Mouse (Mus musculus): Measurements from ENCODE around the gene Vkorc1l1. TPM values are rescaled to one million over a fixed set of nuclear protein-coding genes. Genes with fewer than 3 reads are reported as not detected.

The Vkorc1l1 gene
- polyA plus RNA-seq, 1 experiment from 2014 or later = 13.7 TPM

GRCm38 (mm10) chr5:129943402-129943801 is 1.6 kb downstream of the Vkorc1l1 start:
- H3K4me2 ChIP-seq = peak overlapping the region; percentile 86
- no peak overlapping the region for H3K9ac ChIP-seq
- H3K4me1 ChIP-seq = peaks cover 23% of the 10 kb centered on the region
- H3K36me3 ChIP-seq = peaks cover 11% of the 10 kb centered on the region
- H3K27me3 ChIP-seq (replicated peaks) = no peaks in the 10 kb centered on the region
- no peak overlapping the region for H3K4me3 ChIP-seq
- 61% methylated on average over 1 of the region's 1 CpGs for WGBS
- H3K27ac ChIP-seq (replicated peaks) = no peak overlapping the region
- no peak for ATAC-seq (ENCODE audit: extremely low read depth, insufficient number of reproducible peaks, low FRiP score, low TSS enrichment)
- no peaks in the 10 kb centered on the region for H3K9me3 ChIP-seq

GRCm38 (mm10) chr5:129947528-129948033 is 5.8 kb downstream of the Vkorc1l1 start:
- H3K9me3 ChIP-seq = no peaks in the 10 kb centered on the region
- H3K27ac ChIP-seq (replicated peaks) = no peak overlapping the region
- no peak for ATAC-seq (ENCODE audit: extremely low read depth, insufficient number of reproducible peaks, low FRiP score, low TSS enrichment)
- H3K9ac ChIP-seq = no peak overlapping the region
- H3K27me3 ChIP-seq (replicated peaks) = no peaks in the 10 kb centered on the region
- WGBS = 78% methylated on average over 2 of the region's 2 CpGs
- H3K36me3 ChIP-seq = peaks cover 11% of the 10 kb centered on the region
- H3K4me3 ChIP-seq = no peak overlapping the region
- no peak overlapping the region for H3K4me2 ChIP-seq
- peaks cover 25% of the 10 kb centered on the region for H3K4me1 ChIP-seq

DNA sequence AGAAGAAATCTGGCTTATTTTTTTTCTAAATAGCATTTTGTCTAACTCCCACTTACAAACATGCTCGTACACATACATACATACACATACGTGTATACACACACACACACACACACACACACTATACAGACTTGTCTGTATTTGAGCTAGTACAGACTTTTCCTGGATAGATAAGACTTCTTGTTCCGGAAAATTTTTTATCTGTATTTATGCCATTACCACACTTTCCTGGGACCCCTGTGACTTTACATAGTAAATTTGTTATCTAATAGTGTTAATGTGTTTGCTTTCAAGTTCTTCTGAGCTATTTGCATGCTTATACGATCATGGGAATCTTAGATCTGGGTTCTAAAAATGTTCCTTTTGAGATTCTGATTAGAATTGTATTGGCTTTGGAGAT is 10.4 kb downstream of the Vkorc1l1 start:
- no peaks in the 10 kb centered on the region for H3K36me3 ChIP-seq
- H3K9me3 ChIP-seq = no peaks in the 10 kb centered on the region
- no peaks in the 10 kb centered on the region for H3K27me3 ChIP-seq (replicated peaks)
- no peak overlapping the region for H3K9ac ChIP-seq
- peaks cover 31% of the 10 kb centered on the region for H3K4me1 ChIP-seq
- no peak overlapping the region for H3K27ac ChIP-seq (replicated peaks)
- H3K4me2 ChIP-seq = no peak overlapping the region
- WGBS = 77% methylated on average over 4 of the region's 4 CpGs
- H3K4me3 ChIP-seq = no peak overlapping the region
- no peak for ATAC-seq (ENCODE audit: extremely low read depth, insufficient number of reproducible peaks, low FRiP score, low TSS enrichment)

GRCm38 (mm10) chr5:129954473-129955254 is 12.9 kb downstream of the Vkorc1l1 start:
- Histone ChIP-seq H3K27me3 (replicated peaks) (no peaks in the 10 kb centered on the region), H3K4me1 (peaks cover 19% of the 10 kb centered on the region), H3K9ac (peak overlapping the region; percentile 50; the same call in 1 of the 2 replicates), H3K9me3 (no peaks in the 10 kb centered on the region), H3K36me3 (peaks cover 9% of the 10 kb centered on the region), H3K4me3 (no peak overlapping the region), H3K4me2 (no peak overlapping the region), H3K27ac (replicated peaks) (no peak overlapping the region)
- ATAC-seq (ENCODE audit: extremely low read depth, insufficient number of reproducible peaks, low FRiP score, low TSS enrichment) = no peak
- 53% methylated on average over 5 of the region's 5 CpGs for WGBS

DNA sequence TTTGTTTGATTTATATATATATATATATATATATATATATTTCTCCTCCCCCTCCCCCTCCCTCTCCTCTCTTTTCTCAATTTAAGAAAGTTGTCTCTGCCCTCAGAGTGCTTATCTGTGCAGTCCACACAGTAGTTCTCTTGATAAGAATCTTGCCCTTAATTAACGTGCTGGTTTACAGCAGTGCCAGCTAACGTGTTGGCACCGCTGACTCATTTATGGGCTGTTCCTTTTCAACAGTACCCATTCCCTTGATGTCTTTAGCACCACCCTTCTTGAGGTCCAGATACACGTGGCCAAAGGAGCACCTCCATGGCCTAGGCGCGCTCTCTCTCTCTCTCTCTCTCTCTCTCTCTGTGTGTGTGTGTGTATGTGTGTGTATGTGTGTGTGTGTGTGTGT is 14.0 kb downstream of the Vkorc1l1 start:
- peaks cover 15% of the 10 kb centered on the region for H3K4me1 ChIP-seq
- no peak overlapping the region for H3K27ac ChIP-seq (replicated peaks)
- H3K4me2 ChIP-seq = no peak overlapping the region
- WGBS = 73% methylated on average over 6 of the region's 6 CpGs
- H3K27me3 ChIP-seq (replicated peaks) = no peaks in the 10 kb centered on the region
- H3K9me3 ChIP-seq = no peaks in the 10 kb centered on the region
- peaks cover 16% of the 10 kb centered on the region for H3K36me3 ChIP-seq
- ATAC-seq (ENCODE audit: extremely low read depth, insufficient number of reproducible peaks, low FRiP score, low TSS enrichment) = no peak
- no peak overlapping the region for H3K9ac ChIP-seq
- H3K4me3 ChIP-seq = no peak overlapping the region

- Histone ChIP-seq H3K27me3 (replicated peaks) (no peaks in the 10 kb centered on the region), H3K9ac (no peak overlapping the region), H3K4me1 (no peaks in the 10 kb centered on the region), H3K36me3 (peaks cover 11% of the 10 kb centered on the region; the same call in 1 of the 2 replicates), H3K9me3 (no peaks in the 10 kb centered on the region), H3K4me2 (no peak overlapping the region), H3K27ac (replicated peaks) (no peak overlapping the region), H3K4me3 (no peak overlapping the region)
- no peak for ATAC-seq (ENCODE audit: extremely low read depth, insufficient number of reproducible peaks, low FRiP score, low TSS enrichment)
- 78% methylated on average over 4 of the region's 4 CpGs for WGBS
Measured at GRCm38 (mm10) chr5:129963224-129963623, 21.5 kb downstream of the Vkorc1l1 start.

DNA sequence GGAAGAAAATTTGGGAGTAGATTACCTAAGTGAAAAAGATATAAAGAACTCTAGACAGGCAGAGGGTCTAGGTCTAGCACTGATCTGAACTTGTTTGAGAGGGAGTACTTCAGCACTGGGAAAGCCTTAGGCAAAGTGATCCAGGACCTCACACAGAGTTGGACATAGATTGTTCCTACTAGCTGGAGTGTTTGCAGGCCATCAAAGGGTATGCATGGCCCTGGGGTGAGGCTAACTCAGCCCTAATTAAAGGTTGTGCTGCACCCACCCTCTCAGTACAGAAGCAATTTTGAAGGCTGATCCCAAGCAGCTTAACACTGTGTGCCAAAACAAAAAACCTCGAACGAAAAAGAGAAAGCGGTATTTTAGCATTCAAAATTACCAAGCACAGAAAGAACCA is 24.7 kb downstream of the Vkorc1l1 start:
- Histone ChIP-seq H3K4me3 (no peak overlapping the region), H3K9ac (no peak overlapping the region), H3K4me1 (no peaks in the 10 kb centered on the region), H3K36me3 (0 out of 2 replicates have a peak, but pooled peaks cover 2% of the 10 kb centered on the region), H3K9me3 (no peaks in the 10 kb centered on the region), H3K27me3 (replicated peaks) (no peaks in the 10 kb centered on the region), H3K4me2 (no peak overlapping the region), H3K27ac (replicated peaks) (no peak overlapping the region)
- WGBS = 86% methylated on average over 3 of the region's 3 CpGs
- ATAC-seq (ENCODE audit: extremely low read depth, insufficient number of reproducible peaks, low FRiP score, low TSS enrichment) = no peak

DNA sequence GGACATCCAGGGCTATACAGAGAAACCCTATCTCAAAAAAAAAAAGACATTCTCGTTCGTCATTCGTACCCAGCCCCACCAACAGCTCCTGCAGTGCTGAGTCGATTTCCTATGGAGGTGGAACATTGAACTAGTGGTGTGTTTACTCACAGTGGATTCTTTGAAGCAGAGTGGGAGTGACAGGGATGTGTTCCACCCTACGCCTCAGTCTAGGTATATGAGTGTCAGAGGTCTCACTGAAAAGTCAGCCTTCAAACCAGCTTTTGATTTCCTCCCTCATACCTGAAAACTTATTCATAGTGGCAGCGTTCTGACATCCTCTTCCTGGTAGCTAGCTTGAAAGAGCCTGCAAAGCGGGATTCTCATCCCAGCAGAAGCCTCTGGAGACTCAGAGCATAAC is 26.6 kb downstream of the Vkorc1l1 start:
- no peak overlapping the region for H3K4me2 ChIP-seq
- ATAC-seq (ENCODE audit: extremely low read depth, insufficient number of reproducible peaks, low FRiP score, low TSS enrichment) = no peak
- H3K9ac ChIP-seq = no peak overlapping the region
- H3K4me3 ChIP-seq = no peak overlapping the region
- H3K9me3 ChIP-seq = no peaks in the 10 kb centered on the region
- H3K27me3 ChIP-seq (replicated peaks) = no peaks in the 10 kb centered on the region
- WGBS = 78% methylated on average over 7 of the region's 7 CpGs
- no peaks in the 10 kb centered on the region for H3K4me1 ChIP-seq
- H3K27ac ChIP-seq (replicated peaks) = no peak overlapping the region
- H3K36me3 ChIP-seq = peaks cover 6% of the 10 kb centered on the region

DNA sequence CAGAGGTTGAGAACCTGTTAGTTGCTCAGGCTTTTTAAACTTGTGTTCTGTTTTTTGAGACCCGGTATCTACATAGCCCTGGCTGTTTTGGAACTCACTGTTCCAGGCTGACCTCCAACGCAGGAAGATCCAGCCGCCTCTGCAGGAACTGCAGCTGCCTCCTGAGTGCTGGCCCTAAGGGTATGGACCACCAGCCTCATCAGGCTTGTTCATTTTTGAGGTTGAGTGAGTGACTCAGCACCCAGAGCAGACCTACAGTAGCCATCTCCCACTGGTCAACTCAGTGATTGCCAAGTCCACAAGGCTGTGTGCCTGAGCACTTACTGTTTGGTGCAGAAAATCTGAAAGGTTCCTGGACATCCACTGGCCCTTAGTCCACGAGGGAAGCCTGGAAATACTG is 29.7 kb downstream of the Vkorc1l1 start:
- 84% methylated on average over 4 of the region's 4 CpGs for WGBS
- no peaks in the 10 kb centered on the region for H3K9me3 ChIP-seq
- H3K36me3 ChIP-seq = peaks cover 21% of the 10 kb centered on the region
- H3K9ac ChIP-seq = no peak overlapping the region
- no peak overlapping the region for H3K4me3 ChIP-seq
- ATAC-seq (ENCODE audit: extremely low read depth, insufficient number of reproducible peaks, low FRiP score, low TSS enrichment) = no peak
- H3K27me3 ChIP-seq (replicated peaks) = no peaks in the 10 kb centered on the region
- H3K27ac ChIP-seq (replicated peaks) = no peak overlapping the region
- H3K4me1 ChIP-seq = 0 out of 2 replicates have a peak, but pooled peaks cover 5% of the 10 kb centered on the region
- no peak overlapping the region for H3K4me2 ChIP-seq

GRCm38 (mm10) chr5:129974354-129974753 is 32.6 kb downstream of the Vkorc1l1 start:
- Histone ChIP-seq H3K27ac (replicated peaks) (no peak overlapping the region), H3K4me2 (no peak overlapping the region), H3K9me3 (no peaks in the 10 kb centered on the region), H3K9ac (no peak overlapping the region), H3K36me3 (peaks cover 23% of the 10 kb centered on the region), H3K27me3 (replicated peaks) (no peaks in the 10 kb centered on the region), H3K4me3 (no peak overlapping the region), H3K4me1 (peaks cover 21% of the 10 kb centered on the region)
- 80% methylated on average over 4 of the region's 4 CpGs for WGBS
- no peak for ATAC-seq (ENCODE audit: extremely low read depth, insufficient number of reproducible peaks, low FRiP score, low TSS enrichment)

DNA sequence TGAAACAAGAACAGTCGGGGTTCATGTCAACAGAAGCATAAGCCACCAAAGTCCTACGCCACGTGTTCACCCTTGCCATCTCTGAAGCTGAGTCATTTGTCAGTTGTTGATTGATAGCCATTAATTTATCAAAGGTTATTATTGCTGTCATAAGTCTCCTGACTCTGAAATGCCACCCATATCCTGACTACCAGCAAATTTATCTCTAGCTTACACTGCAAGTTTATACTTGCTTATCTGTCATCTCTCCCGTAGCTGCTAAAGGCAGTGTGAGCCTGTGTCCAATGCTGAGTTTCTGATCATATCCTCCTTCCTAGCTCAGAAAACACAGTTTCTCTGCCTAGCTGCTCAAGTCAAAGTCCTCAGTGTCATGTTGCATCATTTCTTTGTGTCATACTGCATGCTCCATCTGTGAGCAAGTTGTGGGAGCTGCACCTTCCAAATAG is 33.1 kb downstream of the Vkorc1l1 start:
- peaks cover 26% of the 10 kb centered on the region for H3K4me1 ChIP-seq
- no peak overlapping the region for H3K4me3 ChIP-seq
- no peak overlapping the region for H3K9ac ChIP-seq
- WGBS = 65% methylated on average over 4 of the region's 4 CpGs
- H3K36me3 ChIP-seq = peaks cover 23% of the 10 kb centered on the region
- no peak overlapping the region for H3K27ac ChIP-seq (replicated peaks)
- no peaks in the 10 kb centered on the region for H3K27me3 ChIP-seq (replicated peaks)
- H3K4me2 ChIP-seq = no peak overlapping the region
- ATAC-seq (ENCODE audit: extremely low read depth, insufficient number of reproducible peaks, low FRiP score, low TSS enrichment) = no peak
- H3K9me3 ChIP-seq = no peaks in the 10 kb centered on the region

GRCm38 (mm10) chr5:129977768-129978167 is 36.0 kb downstream of the Vkorc1l1 start:
- Histone ChIP-seq H3K27ac (replicated peaks) (no peak overlapping the region), H3K4me3 (no peak overlapping the region), H3K9ac (no peak overlapping the region), H3K27me3 (replicated peaks) (no peaks in the 10 kb centered on the region), H3K9me3 (no peaks in the 10 kb centered on the region), H3K4me1 (peaks cover 29% of the 10 kb centered on the region), H3K36me3 (peaks cover 18% of the 10 kb centered on the region), H3K4me2 (no peak overlapping the region)
- WGBS = 82% methylated on average over 4 of the region's 4 CpGs
- no peak for ATAC-seq (ENCODE audit: extremely low read depth, insufficient number of reproducible peaks, low FRiP score, low TSS enrichment)
